Mouse (Mus musculus) heart, postnatal 14 days (tissue): Measurements from ENCODE around the gene Cldn3. TPM values are rescaled to one million over a fixed set of nuclear protein-coding genes. Genes with fewer than 3 reads are reported as not detected.
"Not testable (repeated sequence)": the region's sequence is repeated elsewhere in the genome, so short reads cannot be mapped to it uniquely, and the experiment has no call there.

Experiments used
- DNase-seq, 2 experiments: peaks; one replicate each; pipeline ENCODE4 v3.0.0; 2021 to 2022
- intact Hi-C: fragments of 180-260 bp; cut with DNase I; formaldehyde crosslinking; loops from one replicate; pipeline ENCODE4 v1.15.1; 2025
- long read RNA-seq, 2 experiments: library from polyadenylated mRNA; stranded (forward); transcript quantifications; one replicate each; pipeline ENCODE4 v2.0.0; 2021
- total RNA-seq, 2 experiments: library from RNA; stranded (reverse); gene quantifications; 2 replicates each; pipeline ENCODE4 v1.2.3; 2021

The Cldn3 gene
- total RNA-seq = 1 to 10 TPM in 1 of 2 experiments, under 1 TPM in 1; 0.22 to 1.4 TPM
- long read RNA-seq, experiment 1, partial matches to known transcripts = 0 of 1 reads
- long read RNA-seq, experiment 1, other reads (novel, unspliced or antisense) = 0 of 1 reads
- long read RNA-seq, experiment 2 = 0 reads

DNA sequence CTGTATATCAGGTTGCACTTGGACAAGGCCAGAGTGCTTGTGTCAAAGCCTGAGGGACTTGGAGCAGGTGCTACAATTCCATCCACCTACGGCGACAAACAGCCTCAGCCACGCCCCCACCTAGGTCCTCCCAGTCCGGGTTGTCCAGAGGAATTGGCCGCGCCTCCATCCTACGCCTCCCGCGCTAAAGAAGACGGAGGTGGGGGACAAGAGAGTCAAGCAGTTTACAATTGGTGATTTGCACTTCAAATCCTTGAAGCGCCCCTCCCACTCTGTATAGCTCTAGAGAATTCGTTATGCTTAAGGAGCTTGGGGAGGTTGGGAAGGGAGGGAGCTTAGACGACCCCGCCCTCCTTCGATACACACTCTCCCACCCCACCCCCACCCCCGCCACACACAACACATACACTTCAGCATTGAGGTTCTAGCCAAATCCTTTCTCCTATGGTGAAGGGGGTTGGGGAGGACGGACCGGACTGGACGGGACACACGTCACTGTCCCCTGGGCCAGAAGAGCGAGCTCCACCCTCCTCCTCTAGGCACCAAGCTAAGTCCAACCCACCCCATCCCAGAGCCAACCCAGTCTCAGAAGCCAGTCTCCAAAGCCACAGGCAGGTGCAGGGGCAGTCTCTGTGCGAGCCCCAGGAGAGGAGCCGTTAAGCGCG is at the start of gene Cldn3:
Cldn3 (plus strand) TSS at position 582 of the 665 bp plus-strand sequence.
- intact Hi-C loops = no loop called here
- peak; percentile 43 to 50 for DNase-seq

DNA sequence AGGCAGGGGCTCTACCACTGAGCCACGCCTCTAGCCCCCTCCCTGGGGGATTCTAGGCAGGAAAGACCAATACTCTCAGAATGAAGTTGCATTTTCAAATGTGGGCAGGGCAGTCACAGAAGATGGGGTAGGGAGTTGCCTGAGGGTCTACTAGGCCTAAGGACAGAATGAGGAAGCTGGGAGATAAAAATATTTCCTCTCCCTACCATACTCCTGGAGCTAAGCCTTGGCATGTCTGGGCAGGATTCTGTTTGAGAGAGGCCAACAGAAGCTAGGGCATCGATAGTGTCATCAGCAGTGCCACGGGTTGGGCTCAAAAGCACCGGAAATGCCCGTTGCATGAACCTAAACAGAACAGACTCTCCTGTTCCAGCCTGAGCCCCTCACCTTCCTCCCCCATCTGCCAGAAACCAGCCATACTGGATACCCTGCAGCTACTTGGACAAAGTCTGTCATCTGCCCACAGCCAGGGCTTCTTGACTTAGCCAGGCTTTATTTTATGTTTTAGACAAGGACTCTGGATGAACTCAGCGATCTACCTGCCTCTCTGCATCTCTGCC is 49.3 kb upstream of the Cldn3 start:
- intact Hi-C loops = no loop called here

GRCm38 (mm10) chr5:134939069-134939468 is 46.9 kb upstream of the Cldn3 start:
- DNase-seq = no peak
- intact Hi-C loops = no loop called here

More for the DNA sequence above, 49.3 kb upstream of the Cldn3 start:
- DNase-seq = no peak

DNA sequence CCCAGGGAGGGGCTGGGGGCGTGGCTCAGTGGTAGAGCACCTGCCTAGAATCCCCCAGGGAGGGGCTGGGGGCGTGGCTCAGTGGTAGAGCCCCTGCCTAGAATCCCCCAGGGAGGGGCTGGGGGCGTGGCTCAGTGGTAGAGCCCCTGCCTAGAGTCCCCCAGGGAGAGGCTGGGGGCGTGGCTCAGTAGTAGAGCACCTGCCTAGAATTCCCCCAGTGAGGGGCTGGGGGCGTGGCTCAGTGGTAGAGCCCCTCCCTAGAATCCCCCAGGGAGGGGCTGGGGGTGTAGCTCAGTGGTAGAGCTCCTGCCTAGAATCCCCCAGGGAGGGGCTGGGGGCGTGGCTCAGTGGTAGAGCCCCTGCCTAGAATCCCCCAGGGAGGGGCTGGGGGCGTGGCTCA is 46.5 kb upstream of the Cldn3 start:
- DNase-seq, intact Hi-C loops: not testable (repeated sequence)

DNA sequence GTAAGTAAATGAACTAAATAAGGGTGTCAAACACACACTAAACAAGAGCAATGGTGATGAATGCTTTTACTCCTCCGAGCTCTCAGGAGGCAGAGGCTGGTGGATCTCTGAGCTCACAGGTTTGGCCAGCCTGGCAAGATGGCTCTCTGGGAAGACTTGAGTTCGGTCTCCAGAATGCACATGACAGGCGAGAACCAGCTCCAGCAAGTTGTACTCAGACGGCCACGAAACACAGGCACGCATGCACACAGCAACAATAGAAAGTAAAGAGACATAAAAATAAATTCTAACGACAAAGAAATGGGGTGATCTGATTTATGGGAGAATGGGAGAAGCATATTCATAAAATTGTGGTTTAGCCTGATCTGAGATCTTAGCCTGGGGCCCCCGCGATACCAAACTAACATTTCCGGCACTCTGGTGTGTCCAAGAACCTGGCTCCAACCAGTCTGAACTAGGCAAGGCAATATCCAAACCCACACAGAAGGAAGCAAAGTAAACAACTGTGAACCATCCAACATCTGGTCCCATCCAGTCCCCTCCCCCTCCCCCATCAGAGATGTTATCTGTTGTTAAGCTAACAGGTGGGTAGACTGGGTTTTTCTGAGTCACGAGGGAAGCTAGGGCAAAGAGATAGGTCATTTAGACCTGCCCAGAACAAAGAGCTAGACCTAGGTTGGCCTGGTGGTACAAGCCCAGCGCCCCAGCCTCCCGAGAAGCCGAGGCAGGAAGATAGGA is 44.4 kb upstream of the Cldn3 start:
- intact Hi-C loops = no loop called here

GRCm38 (mm10) chr5:134942740-134943139 is 43.3 kb upstream of the Cldn3 start:
- intact Hi-C loops = no loop called here
- DNase-seq = no peak

More for the DNA sequence above, 44.4 kb upstream of the Cldn3 start:
- no peak for DNase-seq

DNA sequence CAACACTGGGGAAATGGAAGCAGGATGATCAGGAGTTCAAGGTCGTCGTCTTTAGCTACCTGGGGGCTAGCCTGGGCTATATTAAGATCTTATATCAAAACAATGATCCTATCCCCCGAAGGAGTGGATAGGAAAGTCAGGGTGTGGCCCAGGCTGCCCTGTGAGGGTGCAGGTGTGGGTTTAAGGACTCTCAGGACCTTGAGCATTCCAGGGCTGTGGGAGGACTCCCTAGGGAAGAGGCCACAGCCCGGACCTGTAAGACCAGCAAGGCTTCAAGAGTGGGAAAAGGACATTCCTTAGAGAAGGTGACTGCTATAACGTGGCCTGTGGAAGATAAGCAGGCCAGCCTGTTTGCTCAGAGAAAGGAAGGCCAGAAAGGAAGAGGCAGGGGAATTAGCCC is 41.8 kb upstream of the Cldn3 start:
- DNase-seq = no peak
- intact Hi-C loops = no loop called here

GRCm38 (mm10) chr5:134945266-134945959 is 40.6 kb upstream of the Cldn3 start:
- DNase-seq = no peak
- intact Hi-C loops = no loop called here

DNA sequence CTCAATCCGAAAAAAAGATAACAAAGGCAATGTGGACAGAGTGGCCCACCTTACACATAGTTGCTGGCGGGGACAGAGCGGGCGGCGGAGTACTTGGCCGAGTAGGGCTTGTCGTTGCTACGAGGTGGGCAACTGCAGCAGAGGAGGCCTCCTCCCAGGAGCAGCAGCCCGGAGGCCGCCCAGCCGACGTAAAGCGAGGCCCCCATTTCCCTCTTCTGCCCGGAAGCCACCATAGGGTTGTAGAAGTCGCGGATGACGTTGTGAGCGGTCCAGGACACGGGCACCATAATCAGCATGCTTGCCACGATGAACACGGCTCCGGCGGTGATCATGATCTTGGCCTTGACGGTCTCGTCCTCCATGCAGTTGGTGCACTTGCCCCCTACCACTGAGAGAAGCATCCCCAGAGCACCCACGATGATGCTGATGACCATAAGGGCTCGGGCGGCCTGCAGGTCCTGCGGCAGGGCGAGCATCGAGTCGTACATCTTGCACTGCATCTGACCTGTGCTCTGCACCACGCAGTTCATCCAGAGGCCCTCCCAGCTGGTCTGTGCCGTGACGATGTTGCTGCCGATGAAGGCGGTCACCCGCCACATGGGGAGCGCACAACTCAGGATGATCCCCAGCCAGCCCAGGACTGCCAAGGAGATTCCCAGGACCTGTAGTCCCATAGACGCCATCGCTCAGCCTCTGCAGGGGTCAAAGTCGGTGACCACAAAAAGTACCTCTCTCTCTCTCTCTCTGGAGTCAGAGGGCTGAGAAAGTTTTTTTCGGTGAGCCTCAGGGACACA is 39.8 kb upstream of the Cldn3 start:
- no peak for DNase-seq
- intact Hi-C loops = no loop called here

GRCm38 (mm10) chr5:134946857-134947255 is 39.2 kb upstream of the Cldn3 start, which contains the start of gene Cldn4:
Gene Cldn4 (minus strand): TSS chr5:134946934.
- intact Hi-C loops = no loop called here
- no peak for DNase-seq

GRCm38 (mm10) chr5:134947420-134948084 is 38.5 kb upstream of the Cldn3 start:
- intact Hi-C loops = no loop called here
- DNase-seq = no peak

DNA sequence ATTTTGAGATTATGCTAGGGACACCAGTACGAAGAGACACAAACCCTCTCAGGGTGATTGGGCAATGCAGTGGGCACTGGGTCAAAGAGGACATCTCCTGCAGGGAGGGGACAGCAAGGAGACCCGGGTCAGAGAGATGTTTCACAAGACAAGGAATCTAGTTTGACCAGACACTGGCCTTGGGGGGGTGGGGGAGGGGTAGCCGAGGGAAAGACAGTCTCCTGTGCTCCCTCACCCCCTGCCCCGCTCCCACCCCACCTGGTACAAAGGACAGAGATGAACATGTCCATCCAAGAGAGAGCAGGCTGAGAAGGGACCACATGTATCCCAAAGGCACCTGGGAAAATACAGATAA is 38.0 kb upstream of the Cldn3 start:
- DNase-seq = no peak
- intact Hi-C loops = no loop called here

DNA sequence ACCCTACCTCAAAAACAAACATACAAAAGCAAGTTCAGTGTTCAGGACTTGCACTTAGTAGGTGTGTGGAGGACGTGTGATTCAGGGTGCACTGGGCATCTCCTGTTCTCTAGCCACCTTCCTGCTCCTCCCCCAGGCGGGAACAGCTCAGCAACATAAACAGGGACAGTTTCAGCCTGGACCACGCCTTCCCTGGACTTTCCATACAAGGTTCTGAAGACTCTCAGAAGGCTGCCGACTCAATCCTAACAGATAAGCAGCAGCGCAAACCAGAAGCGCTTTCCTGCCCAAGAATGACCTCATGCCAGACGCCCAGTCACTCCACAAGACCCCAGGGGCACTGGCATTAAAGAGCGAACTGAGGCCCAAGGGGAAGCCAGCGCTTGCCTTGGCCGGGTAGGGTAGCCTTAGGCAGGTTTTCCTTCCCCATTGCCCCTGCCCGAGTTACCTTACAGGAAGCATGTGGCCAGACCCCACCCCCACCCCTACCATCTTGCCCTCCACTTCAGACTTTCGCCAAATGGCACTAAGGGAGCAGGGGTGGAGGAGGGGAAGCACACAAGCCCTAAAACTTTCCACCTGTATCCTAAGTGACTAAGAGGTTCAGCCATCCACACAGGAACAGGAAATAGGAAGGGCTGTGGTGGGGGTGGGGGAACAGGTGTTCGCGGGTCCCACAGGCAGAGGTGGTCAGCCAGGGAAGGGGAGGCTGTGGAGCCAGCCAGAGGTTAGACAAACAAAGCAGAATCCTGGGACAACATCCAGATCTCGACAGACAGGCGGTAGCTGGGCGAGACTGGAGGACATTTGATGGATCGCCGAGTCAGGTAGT is 34.7 kb upstream of the Cldn3 start:
- DNase-seq = peak; percentile 32 to 34
- intact Hi-C loops = no loop called here

- no peak for DNase-seq
- intact Hi-C loops = no loop called here
Observed at GRCm38 (mm10) chr5:134955491-134955890, 30.5 kb upstream of the Cldn3 start.

- intact Hi-C loops = no loop called here
- DNase-seq = peak; percentile 44 to 52
Observed at GRCm38 (mm10) chr5:134959114-134959513, 26.9 kb upstream of the Cldn3 start.

DNA sequence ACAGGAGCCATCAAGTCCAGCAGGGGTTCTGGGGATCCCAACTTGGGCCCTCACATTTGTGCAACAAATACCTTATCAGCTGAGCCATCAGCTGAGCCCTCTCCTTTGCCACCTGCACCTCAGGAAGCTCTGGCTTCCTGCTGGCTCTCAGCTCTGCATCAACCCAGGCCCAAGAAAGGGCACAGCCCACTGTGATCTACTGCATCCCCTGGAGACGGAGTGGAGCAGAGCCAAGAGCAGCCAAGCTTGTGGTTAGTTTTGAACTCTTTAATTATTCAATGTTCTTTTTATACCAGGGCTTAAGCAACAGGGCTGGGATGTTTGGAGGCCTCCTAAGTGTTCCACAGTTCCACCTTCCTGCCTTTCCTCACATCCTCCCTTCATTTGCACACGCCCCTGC is 25.6 kb upstream of the Cldn3 start:
- intact Hi-C loops = loop anchor here (10.0 kb wide), 1 partner anchor 216 kb away; the partner anchor contains the start of gene Eln
- DNase-seq = no peak

- DNase-seq = no peak
- intact Hi-C loops = loop anchor here (10.0 kb wide), 1 partner anchor 217 kb away; the partner anchor contains the start of gene Eln
Observed at GRCm38 (mm10) chr5:134961519-134961918, 24.5 kb upstream of the Cldn3 start.

DNA sequence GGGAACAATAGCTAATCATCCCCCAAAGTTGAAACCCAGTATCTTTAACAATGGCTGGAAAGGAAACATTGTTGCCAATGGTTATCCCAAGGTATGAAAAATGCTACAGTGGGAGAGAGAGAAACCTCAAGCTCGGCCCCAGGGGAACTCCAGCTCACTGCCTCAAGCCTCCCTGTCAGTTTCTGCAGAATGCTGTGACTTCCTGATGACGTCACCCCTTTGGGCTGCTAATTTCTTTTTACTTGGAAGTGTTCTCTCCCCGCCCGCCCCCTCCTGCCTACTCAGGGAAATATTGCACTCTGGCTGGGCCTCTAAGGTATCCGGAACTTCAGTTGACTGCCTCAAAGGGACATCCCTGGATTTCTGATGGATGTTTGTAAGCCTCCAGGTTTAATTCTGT is 22.5 kb upstream of the Cldn3 start:
- intact Hi-C loops = loop anchor here (10.0 kb wide), 1 partner anchor 219 kb away; the partner anchor contains the start of gene Eln
- peak; percentile 39 to 50 for DNase-seq
